Mouse (Mus musculus) limb, embryonic 12.5 days (tissue): ENCODE measurements around the gene Dscam. TPM values are rescaled to one million over a fixed set of nuclear protein-coding genes. Genes with fewer than 3 reads are reported as not detected.

Source experiments
- ATAC-seq: fragments of 200-750 bp; cut with Nextera tagmentation; 2 replicates; pipeline ENCODE4 v1.8.0; 2017; ENCODE audit warnings: low read depth, moderate TSS enrichment; ENCODE audit not compliant: insufficient number of reproducible peaks, insufficient read depth, low FRiP score, low TSS enrichment
- H3K27ac ChIP-seq: fragments of 300-500 bp; sonication (generic); 2 replicates; pipeline ENCODE4 v1.5.1; 2016; ENCODE audit warnings: mild to moderate bottlenecking, moderate library complexity
- H3K27me3 ChIP-seq: fragments of 300-500 bp; sonication (generic); 2 replicates; pipeline ENCODE4 v1.6.1; 2016; ENCODE audit warnings: mild to moderate bottlenecking, moderate library complexity
- H3K36me3 ChIP-seq: fragments of 300-500 bp; sonication (generic); 2 replicates; pipeline ENCODE4 v1.6.1; 2016; ENCODE audit warnings: mild to moderate bottlenecking, moderate library complexity
- H3K4me1 ChIP-seq: fragments of 300-500 bp; sonication (generic); replicated peaks from 2 replicates; pipeline ENCODE4 v1.6.1; 2016
- H3K4me2 ChIP-seq: fragments of 300-500 bp; sonication (generic); 2 replicates; pipeline ENCODE4 v1.6.1; 2016; ENCODE audit warnings: mild to moderate bottlenecking, moderate library complexity
- H3K4me3 ChIP-seq: fragments of 300-500 bp; sonication (generic); replicated peaks from 2 replicates; pipeline ENCODE4 v1.5.1; 2016; ENCODE audit warnings: mild to moderate bottlenecking
- H3K9ac ChIP-seq: fragments of 300-500 bp; sonication (generic); replicated peaks from 2 replicates; pipeline ENCODE4 v1.6.1; 2016; ENCODE audit warnings: mild to moderate bottlenecking, moderate library complexity
- H3K9me3 ChIP-seq: fragments of 300-500 bp; sonication (generic); 2 replicates; pipeline ENCODE4 v1.6.1; 2016; ENCODE audit warnings: mild to moderate bottlenecking, moderate library complexity
- WGBS: fragments of 180-500 bp; shearing (Covaris S2); methylation state at CpG from one replicate; pipeline ENCODE4 v1.1.7; 2016; 5-methylcytosine and 5-hydroxymethylcytosine counted together
- polyA plus RNA-seq: library from polyadenylated mRNA; unstranded; fragments of >200 nt; fragmentation: Nextera tagmentation; extraction: Ambion mirVana; gene quantifications from 2 replicates; pipeline ENCODE4 v1.2.1, GENCODE M21; 2016

The Dscam gene
- polyA plus RNA-seq, 1 experiment from 2014 or later = not detected

DNA sequence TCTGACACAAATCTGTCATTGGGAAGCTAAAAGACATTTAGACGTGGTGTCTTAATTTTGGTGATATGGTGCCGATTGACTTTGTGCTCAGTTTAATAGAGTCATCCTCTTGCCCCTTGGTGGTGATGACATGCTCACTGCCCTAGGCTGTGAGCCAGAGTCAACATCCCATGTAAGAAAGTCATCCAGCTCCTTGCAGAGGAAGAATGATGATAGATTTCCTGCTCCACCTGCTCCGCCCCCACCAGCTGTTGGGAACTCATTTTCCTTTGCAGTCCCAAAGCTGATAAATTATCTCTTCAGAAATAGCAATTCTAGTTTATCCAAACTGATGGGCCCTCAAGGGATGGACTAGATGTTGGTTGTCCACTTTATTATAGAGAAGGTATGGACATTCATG lies 613.9 kb downstream of the Dscam start:
- 86% methylated on average over 3 of the region's 3 CpGs for WGBS
- Histone ChIP-seq H3K4me3 (no peak overlapping the region), H3K36me3 (no peaks in the 10 kb centered on the region), H3K9me3 (no peaks in the 10 kb centered on the region), H3K27ac (no peak overlapping the region), H3K27me3 (no peaks in the 10 kb centered on the region), H3K9ac (no peak overlapping the region), H3K4me2 (no peak overlapping the region), H3K4me1 (no peaks in the 10 kb centered on the region)
- ATAC-seq = no peak

DNA sequence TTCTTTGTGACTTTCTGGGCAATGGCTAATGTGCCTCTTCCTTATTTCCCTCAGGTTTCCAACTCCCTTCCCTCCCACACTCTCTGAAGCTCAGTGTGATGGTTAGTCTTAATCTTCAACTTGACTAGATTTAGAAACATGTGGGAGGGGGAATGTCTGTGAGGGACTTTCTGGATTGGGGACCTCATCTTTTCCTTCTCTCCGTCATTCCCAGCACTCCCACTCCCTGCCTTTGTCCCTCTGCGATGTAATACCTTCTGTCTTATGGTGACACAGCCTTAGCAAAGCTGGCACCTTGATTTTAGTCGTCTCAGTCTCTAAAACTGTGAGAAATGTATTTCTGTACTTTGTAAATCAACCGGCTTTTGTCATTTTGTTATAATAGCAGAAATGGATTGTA lies 615.1 kb downstream of the Dscam start:
- WGBS = 85% methylated on average over 4 of the region's 4 CpGs

GRCm38 (mm10) chr16:96552680-96553079 lies 617.9 kb downstream of the Dscam start:
- Histone ChIP-seq H3K4me2 (no peak overlapping the region), H3K27me3 (no peaks in the 10 kb centered on the region), H3K9me3 (no peaks in the 10 kb centered on the region), H3K9ac (no peak overlapping the region), H3K27ac (no peak overlapping the region), H3K4me3 (no peak overlapping the region), H3K4me1 (no peaks in the 10 kb centered on the region), H3K36me3 (no peaks in the 10 kb centered on the region)
- 85% methylated on average over 2 of the region's 2 CpGs for WGBS
- ATAC-seq = no peak

More for the DNA sequence above, 615.1 kb downstream of the Dscam start:
- H3K4me2 ChIP-seq = no peak overlapping the region
- H3K4me1 ChIP-seq = no peaks in the 10 kb centered on the region
- no peak overlapping the region for H3K9ac ChIP-seq
- no peak overlapping the region for H3K4me3 ChIP-seq
- H3K27ac ChIP-seq = no peak overlapping the region
- H3K9me3 ChIP-seq = no peaks in the 10 kb centered on the region
- no peaks in the 10 kb centered on the region for H3K36me3 ChIP-seq
- ATAC-seq = no peak
- no peaks in the 10 kb centered on the region for H3K27me3 ChIP-seq

DNA sequence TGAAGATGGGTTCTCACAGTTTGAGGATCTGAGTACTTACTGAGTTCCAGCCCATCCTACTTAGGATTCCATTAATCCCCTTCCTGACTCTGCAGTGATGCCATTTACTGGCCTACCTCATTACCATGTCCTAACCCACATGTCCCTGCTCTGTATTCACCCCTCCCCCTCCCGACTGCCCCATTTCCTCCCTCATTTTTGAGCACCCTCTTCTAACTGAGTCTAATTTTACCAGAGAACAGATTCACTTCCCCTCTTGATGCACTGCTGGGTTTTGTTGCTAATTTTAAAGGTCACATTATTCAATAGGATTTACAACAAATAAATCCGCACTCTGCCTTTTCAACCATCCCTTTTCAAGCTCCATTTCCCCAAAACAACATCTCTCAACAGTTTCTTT lies 629.5 kb downstream of the Dscam start:
- no peak overlapping the region for H3K4me3 ChIP-seq
- peaks cover 18% of the 10 kb centered on the region; the same call in 1 of the 2 replicates for H3K4me1 ChIP-seq
- no peaks in the 10 kb centered on the region for H3K36me3 ChIP-seq
- no peaks in the 10 kb centered on the region for H3K9me3 ChIP-seq
- no peaks in the 10 kb centered on the region for H3K27me3 ChIP-seq
- WGBS = 74% methylated on average over 2 of the region's 2 CpGs
- ATAC-seq = no peak
- no peak overlapping the region for H3K4me2 ChIP-seq
- H3K27ac ChIP-seq = no peak overlapping the region
- no peak overlapping the region for H3K9ac ChIP-seq

Other genes starting within 250 kb of the Dscam start
- 1.7 and 1.8 TPM in 2 replicates for gene Bace2, start 186.0 kb upstream of the Dscam start, polyA plus RNA-seq